Mouse (Mus musculus) ovary, postnatal 36 days (tissue): ENCODE results near the gene Lrch3.
A peak's percentile ranks its signal among the peaks of the same experiment; 100 is the strongest.
"Not testable (repeated sequence)": the region's sequence is repeated elsewhere in the genome, so short reads cannot be mapped to it uniquely, and the experiment has no call there.

ENCODE experiments used
- DNase-seq: peaks from one replicate; pipeline ENCODE4 v3.0.0; 2022; ENCODE audit warnings: low spot score, mixed read lengths

Gene Lrch3

DNA sequence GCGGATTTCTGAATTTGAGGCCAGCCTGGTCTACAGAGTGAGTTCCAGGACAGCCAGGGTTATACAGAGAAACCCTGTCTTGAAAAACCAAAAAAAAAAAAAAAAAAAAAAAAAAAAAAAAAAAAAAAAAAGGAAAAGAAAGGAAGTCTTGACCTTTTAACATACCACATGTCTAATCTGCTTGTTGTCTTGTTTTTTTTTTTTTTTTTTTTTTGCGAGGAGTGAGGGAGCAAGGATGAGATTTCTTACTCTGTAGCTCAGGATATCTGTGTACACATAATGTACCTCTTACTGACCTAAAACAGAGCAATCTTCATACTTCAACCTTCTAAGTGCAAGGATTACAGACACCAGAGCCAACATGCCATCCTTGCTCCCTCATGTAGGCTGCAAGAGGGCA, 141.0 kb downstream of the Lrch3 start:
- DNase-seq = not testable (repeated sequence)

DNA sequence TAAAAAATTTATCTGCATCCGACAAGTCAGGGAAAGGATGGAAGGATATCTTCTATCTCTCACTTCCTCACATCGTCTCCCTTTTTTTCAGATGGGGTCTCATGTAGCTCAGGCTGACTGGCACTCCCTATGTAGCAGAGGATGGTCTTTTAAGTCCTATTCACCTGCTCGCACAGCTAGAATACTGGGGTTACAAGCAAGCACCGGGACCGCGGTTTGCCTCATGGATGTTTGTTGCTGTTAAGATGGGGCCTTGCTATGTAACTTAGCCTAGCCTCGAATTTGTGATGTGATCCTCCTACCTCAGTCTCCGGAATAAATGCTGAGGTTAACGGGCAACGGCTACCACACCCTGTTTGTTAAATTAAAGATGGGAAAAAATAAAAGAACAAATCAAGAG, 141.8 kb downstream of the Lrch3 start:
- DNase-seq = no peak

DNA sequence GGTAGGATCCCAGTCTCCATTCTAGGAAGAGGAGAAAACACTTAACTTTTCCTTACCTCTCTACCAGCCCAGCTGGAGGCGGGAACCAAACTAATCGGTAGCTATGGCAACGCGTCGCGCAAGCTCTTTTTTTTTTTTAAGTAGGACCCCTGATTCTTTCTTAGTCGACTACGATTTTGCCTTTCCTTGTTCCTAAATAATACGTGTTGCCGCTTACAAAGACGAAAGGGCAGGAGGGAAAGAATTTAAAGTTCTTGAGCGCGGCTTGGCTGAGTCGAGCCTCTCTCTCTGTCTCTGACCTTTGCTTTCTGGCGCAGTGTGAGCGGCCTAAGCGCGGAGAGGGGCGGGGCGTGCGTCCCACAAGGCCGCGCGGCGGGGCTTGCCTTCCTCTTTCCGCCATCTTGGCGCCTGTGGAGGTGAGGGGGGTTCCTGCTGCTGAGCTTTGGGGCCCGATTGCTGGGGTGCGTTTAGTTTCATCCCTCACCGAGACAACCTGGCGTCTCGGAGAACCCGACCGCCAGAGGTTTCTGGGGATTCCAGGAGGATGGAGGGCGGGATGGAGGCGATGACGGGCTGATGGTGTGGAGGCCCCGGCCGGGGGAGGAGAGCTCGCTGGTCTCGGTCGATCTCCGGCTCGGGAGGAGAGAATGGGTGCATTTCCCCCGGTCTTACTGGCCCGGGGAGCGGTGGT, 142.3 kb downstream of the Lrch3 start, which contains the start of the genes Iqcg and Rpl35a:
Gene Iqcg (minus strand): TSS at position 124 of the 691 bp plus-strand sequence.
Gene Rpl35a (plus strand): TSS at position 359 of the 691 bp plus-strand sequence.
- DNase-seq = peak; percentile 88

DNA sequence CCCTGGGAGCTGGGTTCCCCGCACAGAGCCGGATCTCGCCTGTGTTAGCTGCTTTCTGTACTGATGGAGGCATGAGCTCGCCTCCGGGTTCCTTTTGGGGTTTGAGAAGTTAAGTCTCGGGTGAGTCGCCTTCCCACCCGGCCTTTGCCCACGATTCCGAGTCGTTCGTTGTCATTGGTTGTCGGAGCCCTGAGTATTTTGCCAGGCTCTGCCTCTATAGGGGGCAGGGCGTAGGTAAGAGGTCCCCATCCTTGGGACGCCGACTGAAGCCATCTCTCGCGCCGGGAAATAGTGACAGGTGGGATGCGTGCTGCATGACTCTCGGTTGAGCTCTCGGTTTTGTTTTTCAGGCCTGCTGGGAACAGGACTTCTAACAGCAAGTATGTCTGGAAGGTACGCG, 142.9 kb downstream of the Lrch3 start:
- DNase-seq = no peak

DNA sequence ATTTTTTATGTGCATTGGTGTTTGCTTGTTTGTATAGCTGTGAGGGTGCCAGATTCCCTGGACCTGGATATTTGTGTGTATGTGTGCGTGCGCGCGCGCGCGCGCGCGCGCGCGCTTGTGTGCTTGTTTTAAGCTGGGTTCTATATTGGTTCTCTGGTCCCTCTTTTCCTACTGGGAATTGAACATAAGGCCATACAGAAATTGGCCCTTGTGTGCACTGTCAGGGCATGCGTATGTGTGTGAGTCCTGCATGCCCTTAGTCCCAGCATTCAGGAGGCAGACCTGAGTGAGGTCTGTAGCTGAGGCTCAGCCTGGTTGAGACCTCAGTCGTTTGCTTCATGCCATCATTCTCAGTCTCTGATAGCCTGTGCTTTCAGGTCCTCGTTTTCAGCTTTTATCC, 144.1 kb downstream of the Lrch3 start:
- no peak for DNase-seq

DNA sequence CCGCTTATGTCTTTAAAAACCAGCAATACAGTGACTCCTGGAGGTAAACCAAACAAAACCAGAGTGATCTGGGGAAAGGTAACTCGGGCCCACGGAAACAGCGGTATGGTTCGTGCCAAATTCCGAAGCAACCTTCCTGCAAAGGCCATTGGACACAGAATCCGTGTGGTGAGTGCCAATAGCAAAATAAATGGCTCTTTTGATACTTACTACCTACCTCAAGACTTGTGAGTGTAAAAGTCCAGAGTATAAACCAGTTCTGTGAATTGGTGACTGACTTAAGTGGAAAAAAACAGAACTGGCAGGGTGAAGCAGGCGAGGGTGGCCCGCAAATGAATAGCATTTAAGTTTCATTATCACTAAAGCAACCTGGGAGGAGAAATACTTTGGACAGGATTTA, 144.8 kb downstream of the Lrch3 start:
- not testable (repeated sequence) for DNase-seq

DNA sequence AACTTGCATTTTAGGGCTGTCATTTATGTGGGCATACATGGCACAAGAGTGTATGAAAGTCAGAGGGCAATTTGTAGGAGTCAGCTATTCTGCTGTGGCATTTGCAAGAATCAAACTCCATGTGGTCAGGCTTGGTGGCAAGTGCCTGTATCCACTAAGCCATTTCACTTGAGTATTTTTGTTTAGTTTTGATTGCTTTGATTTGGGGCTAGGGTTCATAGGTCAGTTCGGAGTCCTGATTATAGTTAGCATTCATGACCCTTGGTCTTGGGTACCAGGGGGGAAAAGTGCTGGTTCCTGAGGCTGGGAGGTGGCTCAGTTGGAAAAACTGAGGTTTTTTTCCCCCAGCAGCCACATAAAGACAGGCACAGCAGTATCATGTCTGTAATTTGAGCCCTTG, 145.6 kb downstream of the Lrch3 start:
- no peak for DNase-seq

DNA sequence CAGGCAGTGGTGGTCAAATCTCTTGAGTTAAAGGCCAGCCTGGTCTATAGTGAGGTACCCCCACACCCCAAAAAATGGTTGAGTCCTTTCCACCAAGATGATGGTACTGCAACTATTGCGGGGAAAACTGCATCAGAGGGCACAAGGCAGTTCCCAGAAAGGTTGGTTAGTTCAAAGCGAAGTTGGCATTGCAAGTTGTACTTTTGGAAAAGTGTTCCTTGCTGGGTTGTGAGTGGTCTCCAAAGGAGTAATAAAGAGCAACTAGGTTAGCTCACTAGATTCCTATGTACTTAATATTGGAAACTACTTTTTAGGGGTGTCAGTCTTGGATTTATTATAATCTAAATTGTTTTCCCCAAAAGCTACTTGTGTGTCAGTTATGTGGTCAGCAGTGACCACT, 147.0 kb downstream of the Lrch3 start:
- no peak for DNase-seq

DNA sequence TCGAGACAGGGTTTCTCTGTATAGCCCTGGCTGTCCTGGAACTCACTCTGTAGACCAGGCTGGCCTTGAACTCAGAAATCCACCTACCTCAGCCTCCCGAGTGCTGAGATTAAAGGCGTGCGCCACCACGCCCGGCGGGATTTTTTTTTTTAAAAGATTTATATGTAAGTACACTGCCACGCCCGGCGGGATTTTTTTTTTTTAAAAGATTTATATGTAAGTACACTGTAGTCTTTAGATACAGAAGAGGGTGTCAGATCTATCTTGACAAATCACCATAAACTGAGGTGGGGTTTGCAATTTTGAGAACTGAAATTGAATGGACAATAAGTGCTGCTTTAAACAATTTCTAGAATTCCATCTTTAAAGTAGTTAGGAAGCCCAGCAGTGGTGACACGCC, 147.5 kb downstream of the Lrch3 start:
- DNase-seq = no peak

DNA sequence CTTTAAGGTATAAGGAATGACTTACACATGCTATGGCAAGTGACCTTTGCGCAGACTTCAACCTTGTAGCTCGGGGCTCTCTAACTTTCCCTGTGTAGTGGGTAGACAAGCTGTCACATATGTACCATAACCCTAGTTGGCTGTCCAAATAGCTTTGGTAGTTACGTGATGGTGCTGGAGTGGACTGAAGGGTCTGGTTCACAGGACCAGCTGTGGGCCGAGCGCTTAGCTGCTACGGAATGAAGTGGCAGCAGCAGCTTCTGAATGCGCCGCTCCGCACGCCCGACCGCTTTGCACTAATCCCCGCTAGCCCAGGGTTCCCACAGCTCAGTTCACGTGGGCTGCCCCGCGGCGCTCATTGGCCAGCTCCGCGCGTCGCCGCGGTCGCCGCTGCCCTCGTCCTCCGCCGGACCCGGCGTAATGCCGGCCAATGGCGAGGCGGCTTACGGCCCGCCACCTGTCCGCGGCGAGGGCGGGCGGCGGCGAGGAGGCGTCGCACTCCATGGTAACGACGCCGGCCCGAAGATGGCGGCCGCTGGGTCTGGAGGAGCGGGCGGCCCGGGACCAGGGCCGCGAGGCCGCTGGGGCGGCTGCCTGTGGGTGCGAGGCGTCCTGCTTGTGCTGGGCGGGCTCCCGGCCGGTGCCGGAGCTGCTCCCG, 148.3 kb downstream of the Lrch3 start, which contains the start of gene Lmln:
Gene Lmln (plus strand): TSS at position 498 of the 658 bp plus-strand sequence.
- peak; percentile 92 for DNase-seq

DNA sequence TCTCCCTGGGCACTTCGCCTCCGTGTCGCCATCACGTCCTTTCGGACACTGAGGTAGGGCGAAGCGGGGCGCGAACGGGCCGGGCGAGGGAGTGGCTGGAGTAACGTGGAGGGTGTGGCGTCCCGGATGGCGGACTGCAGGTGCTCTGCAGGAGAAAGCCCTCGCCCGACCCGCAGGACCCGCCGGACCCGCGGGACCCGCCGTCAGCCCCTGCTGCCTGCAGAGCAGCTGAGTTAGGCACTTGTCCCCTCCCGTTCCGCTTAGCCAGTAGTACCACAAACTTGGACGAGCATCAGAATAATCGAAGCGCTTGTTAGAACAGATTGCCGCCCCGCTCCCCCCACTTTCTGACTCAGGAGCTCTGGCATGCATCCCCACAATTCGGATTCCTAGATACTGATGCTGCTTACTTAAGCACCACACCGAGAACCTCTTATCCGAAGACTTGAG, 148.8 kb downstream of the Lrch3 start:
- no peak for DNase-seq

DNA sequence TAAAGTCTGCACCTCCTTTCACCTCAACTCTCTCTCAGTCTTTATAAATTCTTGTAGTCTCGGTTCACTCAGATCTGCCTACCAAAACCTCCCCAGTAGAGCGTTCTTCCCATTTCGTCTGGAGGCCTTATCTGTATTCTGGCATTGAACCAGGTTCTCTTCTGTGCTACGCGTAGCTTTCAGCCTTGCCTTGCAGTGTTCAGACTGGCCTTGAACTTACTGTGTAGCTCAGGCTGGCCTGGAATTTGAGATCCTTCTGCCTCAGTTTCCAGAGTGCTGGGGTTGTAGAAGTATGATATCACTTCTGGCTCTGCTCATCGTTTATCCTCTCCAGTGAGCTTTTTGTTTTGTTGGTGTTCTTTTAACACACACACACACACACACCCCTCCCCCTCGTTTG, 149.4 kb downstream of the Lrch3 start:
- no peak for DNase-seq

DNA sequence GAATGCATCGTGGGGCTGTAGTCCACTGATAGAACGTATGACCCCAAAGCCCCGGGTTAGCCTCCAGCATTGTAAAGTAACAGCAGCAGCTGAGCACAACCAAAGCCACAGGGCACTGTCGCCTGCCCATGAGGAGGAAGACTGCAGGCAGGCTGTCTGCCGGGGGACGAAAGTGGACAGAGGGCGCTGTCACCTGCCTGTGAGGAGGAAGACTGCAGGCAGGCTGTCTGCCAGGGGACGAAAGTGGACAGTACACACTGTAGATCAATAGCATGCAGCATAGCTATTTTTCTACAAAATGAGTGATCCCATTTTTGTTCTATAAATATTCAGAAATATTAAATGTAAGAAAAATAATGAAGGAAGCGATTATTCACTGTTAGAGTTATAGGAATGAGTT, 150.7 kb downstream of the Lrch3 start:
- DNase-seq = no peak
